Mouse (Mus musculus) T-helper 17 cell (primary cell): Measurements from ENCODE around the gene Gusb.

Experiments used
- in situ Hi-C, 2 experiments: fragments of 300-600 bp; cut with MboI, MseI; formaldehyde crosslinking; loops; 1 replicate in 1 of 2; 2 replicates in 1 of 2; pipeline ENCODE4 v1.15.1; 2025; ENCODE audit warnings: high pct_unique_total_duplicates in 2 of 2

Gene Gusb

GRCm38 (mm10) chr5:130023767-130024539 lies 21.1 kb upstream of the Gusb start:
- in situ Hi-C loops, result no loop called here

- in situ Hi-C loops, result no loop called here
Measured at GRCm38 (mm10) chr5:130023067-130023766, 20.4 kb upstream of the Gusb start.

- in situ Hi-C loops, result no loop called here
Measured at GRCm38 (mm10) chr5:130022366-130022765, 19.5 kb upstream of the Gusb start.

- in situ Hi-C loops, result no loop called here
Measured at GRCm38 (mm10) chr5:130021361-130021966, 18.6 kb upstream of the Gusb start.

- in situ Hi-C loops, result loop anchor here in 1 of 2 experiments (5.0 kb wide), 1 partner anchor 237 kb away; no protein-coding TSS in a partner anchor
Measured at GRCm38 (mm10) chr5:130019461-130019860, 16.6 kb upstream of the Gusb start.

GRCm38 (mm10) chr5:130015104-130015503 lies 12.3 kb upstream of the Gusb start:
- in situ Hi-C loops, result loop anchor here in 1 of 2 experiments (5.0 kb wide), 1 partner anchor 233 kb away; no protein-coding TSS in a partner anchor

- in situ Hi-C loops, result no loop called here
Measured at GRCm38 (mm10) chr5:130010961-130011360, 8.1 kb upstream of the Gusb start.

- in situ Hi-C loops, result loop anchor here in 1 of 2 experiments (10.0 kb wide), 1 partner anchor 985 kb away; the partner anchor contains the start of gene Ran
Measured at GRCm38 (mm10) chr5:130009784-130010183, 6.9 kb upstream of the Gusb start.

- in situ Hi-C loops, result loop anchor here in 1 of 2 experiments (10.0 kb wide), 1 partner anchor 983 kb away; the partner anchor contains the start of gene Ran
Measured at GRCm38 (mm10) chr5:130008034-130008590, 5.3 kb upstream of the Gusb start.

- in situ Hi-C loops, result loop anchor here in 1 of 2 experiments (10.0 kb wide), 1 partner anchor 983 kb away; the partner anchor contains the start of gene Ran
Measured at GRCm38 (mm10) chr5:130007344-130007743, 4.5 kb upstream of the Gusb start.

- in situ Hi-C loops, result loop anchor here in 1 of 2 experiments (10.0 kb wide), 1 partner anchor 978 kb away; the partner anchor contains the start of gene Ran
Measured at GRCm38 (mm10) chr5:130003229-130003628, 380 bp upstream of the Gusb start.

- in situ Hi-C loops, result loop anchor here in 1 of 2 experiments (10.0 kb wide), 1 partner anchor 977 kb away; the partner anchor contains the start of gene Ran
Measured at GRCm38 (mm10) chr5:130001356-130001987, 1.4 kb downstream of the Gusb start.

GRCm38 (mm10) chr5:130000735-130001134 lies 2.1 kb downstream of the Gusb start:
- in situ Hi-C loops, result loop anchor here in 1 of 2 experiments (10.0 kb wide), 1 partner anchor 976 kb away; the partner anchor contains the start of gene Ran

GRCm38 (mm10) chr5:129999097-129999496 lies 3.8 kb downstream of the Gusb start:
- in situ Hi-C loops, result loop anchor here in 1 of 2 experiments (5.0 to 25.0 kb wide), 2 partner anchors 72 to 863 kb away; no protein-coding TSS in a partner anchor

- in situ Hi-C loops, result loop anchor here in 1 of 2 experiments (5.0 to 25.0 kb wide), 2 partner anchors 70 to 865 kb away; no protein-coding TSS in a partner anchor
Measured at GRCm38 (mm10) chr5:129997700-129998099, 5.1 kb downstream of the Gusb start.

- in situ Hi-C loops, result loop anchor here in 1 of 2 experiments (5.0 to 25.0 kb wide), 2 partner anchors 68 to 867 kb away; no protein-coding TSS in a partner anchor
Measured at GRCm38 (mm10) chr5:129994989-129995388, 7.9 kb downstream of the Gusb start.

- in situ Hi-C loops, result loop anchor here in 1 of 2 experiments (25.0 kb wide), 1 partner anchor 869 kb away; no protein-coding TSS in a partner anchor
Measured at GRCm38 (mm10) chr5:129993374-129993773, 9.5 kb downstream of the Gusb start.

GRCm38 (mm10) chr5:129991898-129992297 lies 11.0 kb downstream of the Gusb start:
- in situ Hi-C loops, result loop anchor here in 1 of 2 experiments (25.0 kb wide), 1 partner anchor 870 kb away; no protein-coding TSS in a partner anchor

- in situ Hi-C loops, result loop anchor here in 1 of 2 experiments (25.0 kb wide), 1 partner anchor 873 kb away; no protein-coding TSS in a partner anchor
Measured at GRCm38 (mm10) chr5:129989376-129989775, 13.5 kb downstream of the Gusb start.

GRCm38 (mm10) chr5:129980216-129980615 lies 22.6 kb downstream of the Gusb start:
- in situ Hi-C loops, result loop anchor here in 1 of 2 experiments (25.0 kb wide), 1 partner anchor 882 kb away; no protein-coding TSS in a partner anchor
